In genomic region chr2:116074726-116075440, GRCm38 (mm10) we compare ENCODE assay signal across 8 mouse cellular contexts. TPM values are rescaled to one million over a fixed set of nuclear protein-coding genes. Genes with fewer than 3 reads are reported as not detected.
DNase-seq lines count a peak whose midpoint lies in the region; ATAC-seq and TF ChIP-seq lines count a peak whose summit lies in the region.

No protein-coding gene starts in this region.

- no peak for TF ChIP-seq CTCF in brain, embryonic 14.5 days (IDR thresholded peaks at IDR 0.05; ENCODE audit: borderline replicate concordance, extremely low read depth, insufficient read depth, insufficient read length)
- no peak for TF ChIP-seq CTCF in heart, postnatal 0 days (IDR thresholded peaks at IDR 0.05; ENCODE audit: low read depth)

- no peak for TF ChIP-seq POLR2A in brain, embryonic 14.5 days (IDR thresholded peaks at IDR 0.05; ENCODE audit: borderline replicate concordance, extremely low read depth, insufficient read depth, insufficient read length, poor library complexity, severe bottlenecking)

- no peak for TF ChIP-seq EP300 in heart, postnatal 0 days (IDR thresholded peaks at IDR 0.05; ENCODE audit: low read depth)

- H3K4me3 ChIP-seq in heart, embryonic 12.5 days = peak overlapping the region; percentile 50
- peak overlapping the region; percentile 64 for H3K4me3 ChIP-seq in heart, postnatal 0 days (ENCODE audit: low read depth, low read length)
- H3K4me3 ChIP-seq in midbrain, embryonic 12.5 days = peak overlapping the region; percentile 39

- H3K36me3 ChIP-seq in heart, embryonic 12.5 days = no peaks in the 10 kb centered on the region
- H3K36me3 ChIP-seq in heart, postnatal 0 days (replicated peaks; ENCODE audit: control insufficient read depth, insufficient read depth, low read length) = no peaks in the 10 kb centered on the region
- H3K36me3 ChIP-seq in midbrain, embryonic 12.5 days = no peaks in the 10 kb centered on the region

- H3K27ac ChIP-seq in heart, embryonic 12.5 days (ENCODE audit: poor library complexity, severe bottlenecking) = peak overlapping the region; percentile 25; the same call in 1 of the 2 replicates
- H3K27ac ChIP-seq in heart, postnatal 0 days (ENCODE audit: low read depth) = no peak overlapping the region
- H3K27ac ChIP-seq in midbrain, embryonic 12.5 days (replicated peaks) = peak overlapping the region; percentile 60

- peak overlapping the region; percentile 76 for H3K4me2 ChIP-seq in heart, embryonic 12.5 days
- H3K4me2 ChIP-seq in heart, postnatal 0 days (ENCODE audit: low read depth, low read length) = peak overlapping the region; percentile 84
- H3K4me2 ChIP-seq in midbrain, embryonic 12.5 days (replicated peaks) = peak overlapping the region; percentile 81

- no peak for DNase-seq in heart, adult 8-10 months (ENCODE audit: low spot score)
- DNase-seq in brain, embryonic 14.5 days (ENCODE audit: low read depth) = peak; percentile 80
- DNase-seq in heart, postnatal 0 days (ENCODE audit: low spot score) = no peak
- no peak for DNase-seq in Muller cell, postnatal 12 days (ENCODE audit: inconsistent ontology term)
- no peak for DNase-seq in yolk sac, embryonic 10.5 days (ENCODE audit: low spot score)
- no peak for DNase-seq in MN1 (ENCODE audit: low spot score)

- peak overlapping the region; percentile 54 for H3K9ac ChIP-seq in heart, embryonic 12.5 days
- H3K9ac ChIP-seq in heart, postnatal 0 days (replicated peaks; ENCODE audit: low read depth, low read length) = peak overlapping the region; percentile 40; the same call in 1 of the 2 replicates
- peak overlapping the region; percentile 53 for H3K9ac ChIP-seq in midbrain, embryonic 12.5 days (replicated peaks)

- H3K9me3 ChIP-seq in heart, embryonic 12.5 days (replicated peaks) = no peaks in the 10 kb centered on the region
- H3K9me3 ChIP-seq in heart, postnatal 0 days (replicated peaks; ENCODE audit: control insufficient read depth, low read length) = no peaks in the 10 kb centered on the region
- no peaks in the 10 kb centered on the region for H3K9me3 ChIP-seq in midbrain, embryonic 12.5 days

- 14% methylated on average over 17 of the region's 17 CpGs for WGBS in heart, embryonic 12.5 days
- WGBS in heart, postnatal 0 days = 41% methylated on average over 17 of the region's 17 CpGs
- WGBS in midbrain, embryonic 12.5 days = 2% methylated on average over 17 of the region's 17 CpGs

- H3K4me1 ChIP-seq in heart, embryonic 12.5 days (replicated peaks) = peaks cover 26% of the 10 kb centered on the region
- H3K4me1 ChIP-seq in heart, postnatal 0 days (ENCODE audit: control insufficient read depth, insufficient read depth) = 0 out of 2 replicates have a peak, but pooled peaks cover 3% of the 10 kb centered on the region
- peaks cover 31% of the 10 kb centered on the region for H3K4me1 ChIP-seq in midbrain, embryonic 12.5 days

- ATAC-seq in heart, embryonic 12.5 days (ENCODE audit: insufficient number of reproducible peaks, low FRiP score) = no peak
- ATAC-seq in heart, postnatal 0 days (ENCODE audit: insufficient read depth, low read depth) = no peak
- peak; percentile 11; the same call in 1 of the 2 replicates for ATAC-seq in midbrain, embryonic 12.5 days (ENCODE audit: low FRiP score, low read depth)

- H3K27me3 ChIP-seq in heart, embryonic 12.5 days (replicated peaks) = no peaks in the 10 kb centered on the region
- H3K27me3 ChIP-seq in heart, postnatal 0 days (ENCODE audit: control insufficient read depth, insufficient read depth, low read length) = peaks cover 5% of the 10 kb centered on the region; the same call in 1 of the 2 replicates
- peaks cover 44% of the 10 kb centered on the region for H3K27me3 ChIP-seq in midbrain, embryonic 12.5 days

RNA-seq across cellular contexts. Expression of gene Meis2, which starts 9.2 kb away (rescaled TPM):
- polyA plus RNA-seq in heart, embryonic 12.5 days (2016; fragmentation: Nextera tagmentation; extraction: Ambion mirVana) = 49.9 and 52.9 TPM in 2 replicates
- 10 to 100 TPM; 24.2 to 31.6 (median 28.8) TPM for total RNA-seq in heart, adult 8-10 months (2022)
- 134 and 209 TPM in 2 replicates for polyA plus RNA-seq in brain, embryonic 14.5 days (2012; rRNA removed)
- total RNA-seq in heart, postnatal 0 days (2014; rRNA removed; ENCODE audit: low replicate concordance) = 30.5 and 42.2 TPM in 2 replicates
- 15.4 and 15.7 TPM in 2 replicates for polyA plus RNA-seq in heart, postnatal 0 days (2015; fragmentation: Nextera tagmentation; extraction: Ambion mirVana)
- 76.1 and 92.1 TPM in 2 replicates for polyA plus RNA-seq in midbrain, embryonic 12.5 days (2016; fragmentation: Nextera tagmentation; extraction: Ambion mirVana)
